Mouse (Mus musculus): ENCODE measurements at regions not wholly inside any gene's neighbourhood (a gene's known extent, or its start where the extent isn't known, plus 50 kb on each side); places are given as distances from the start of the nearest gene placed in this dataset.

- H3K4me1 ChIP-seq = peaks cover 11% of the 10 kb centered on the region
- H3K36me3 ChIP-seq (replicated peaks; ENCODE audit: low read length) = no peaks in the 10 kb centered on the region
- no peak for TF ChIP-seq GATA1 (IDR thresholded peaks at IDR 0.05; ENCODE audit: borderline replicate concordance, low read length)
- TF ChIP-seq FLI1 (IDR thresholded peaks at IDR 0.05; ENCODE audit: low read length) = no peak
- H3K4me3 ChIP-seq (replicated peaks) = no peak overlapping the region
- H3K9me3 ChIP-seq = no peaks in the 10 kb centered on the region
- H3K27me3 ChIP-seq (replicated peaks) = peaks cover 81% of the 10 kb centered on the region
These were observed 50.5 kb upstream of the Wnt11 start for GRCm38 (mm10) chr7:98784369-98784931.
